Mouse (Mus musculus) heart, embryonic 11.5 days (tissue): Measurements from ENCODE around the gene Glrp1. TPM values are rescaled to one million over a fixed set of nuclear protein-coding genes. Genes with fewer than 3 reads are reported as not detected.

Experiments
- ATAC-seq: fragments of 200-750 bp; cut with Nextera tagmentation; replicated peaks from 2 replicates; pipeline ENCODE4 v1.8.0; 2017; ENCODE audit warnings: moderate library complexity; ENCODE audit not compliant: insufficient number of reproducible peaks, low FRiP score, low TSS enrichment
- H3K27ac ChIP-seq: fragments of 300-500 bp; sonication (generic); 2 replicates; pipeline ENCODE4 v1.5.1; 2014; ENCODE audit warnings: mild to moderate bottlenecking, low read depth, low read length
- H3K27me3 ChIP-seq: fragments of 300-500 bp; sonication (generic); 2 replicates; pipeline ENCODE4 v1.6.1; 2014; ENCODE audit warnings: mild to moderate bottlenecking, low read length, mixed read lengths; ENCODE audit not compliant: control insufficient read depth, insufficient read depth
- H3K36me3 ChIP-seq: fragments of 300-500 bp; sonication (generic); 2 replicates; pipeline ENCODE4 v1.6.1; 2014; ENCODE audit warnings: mild to moderate bottlenecking, low read length, moderate library complexity, mixed read lengths; ENCODE audit not compliant: control insufficient read depth, insufficient read depth
- H3K4me1 ChIP-seq: fragments of 300-500 bp; sonication (generic); 2 replicates; pipeline ENCODE4 v1.6.1; 2014; ENCODE audit warnings: low read length; ENCODE audit not compliant: control insufficient read depth, insufficient read depth
- H3K4me2 ChIP-seq: fragments of 300-500 bp; sonication (generic); 2 replicates; pipeline ENCODE4 v1.6.1; 2014; ENCODE audit warnings: mild to moderate bottlenecking, moderate library complexity
- H3K4me3 ChIP-seq: fragments of 300-500 bp; sonication (generic); 2 replicates; pipeline ENCODE4 v1.5.1; 2014; ENCODE audit warnings: low read depth, low read length
- H3K9ac ChIP-seq: fragments of 300-500 bp; sonication (generic); 2 replicates; pipeline ENCODE4 v1.6.1; 2014; ENCODE audit warnings: mild to moderate bottlenecking, low read depth, low read length, moderate library complexity
- H3K9me3 ChIP-seq: fragments of 300-500 bp; sonication (generic); replicated peaks from 2 replicates; pipeline ENCODE4 v1.6.1; 2016; ENCODE audit warnings: low read length; ENCODE audit not compliant: control insufficient read depth
- WGBS: fragments of 180-500 bp; shearing (Covaris S2); extraction: QIAGEN DNeasy Blood & Tissue Kit; methylation state at CpG from one replicate; pipeline ENCODE4 v1.1.7; 2014; ENCODE audit not compliant: insufficient replicate concordance; 5-methylcytosine and 5-hydroxymethylcytosine counted together
- polyA plus RNA-seq: library from polyadenylated mRNA; unstranded; fragments of >200 nt; fragmentation: Nextera tagmentation; extraction: Ambion mirVana; gene quantifications from 2 replicates; pipeline ENCODE4 v1.2.1, GENCODE M21; 2014

Glrp1 gene
- polyA plus RNA-seq, 1 experiment from 2014 or later: 0.10 TPM

DNA sequence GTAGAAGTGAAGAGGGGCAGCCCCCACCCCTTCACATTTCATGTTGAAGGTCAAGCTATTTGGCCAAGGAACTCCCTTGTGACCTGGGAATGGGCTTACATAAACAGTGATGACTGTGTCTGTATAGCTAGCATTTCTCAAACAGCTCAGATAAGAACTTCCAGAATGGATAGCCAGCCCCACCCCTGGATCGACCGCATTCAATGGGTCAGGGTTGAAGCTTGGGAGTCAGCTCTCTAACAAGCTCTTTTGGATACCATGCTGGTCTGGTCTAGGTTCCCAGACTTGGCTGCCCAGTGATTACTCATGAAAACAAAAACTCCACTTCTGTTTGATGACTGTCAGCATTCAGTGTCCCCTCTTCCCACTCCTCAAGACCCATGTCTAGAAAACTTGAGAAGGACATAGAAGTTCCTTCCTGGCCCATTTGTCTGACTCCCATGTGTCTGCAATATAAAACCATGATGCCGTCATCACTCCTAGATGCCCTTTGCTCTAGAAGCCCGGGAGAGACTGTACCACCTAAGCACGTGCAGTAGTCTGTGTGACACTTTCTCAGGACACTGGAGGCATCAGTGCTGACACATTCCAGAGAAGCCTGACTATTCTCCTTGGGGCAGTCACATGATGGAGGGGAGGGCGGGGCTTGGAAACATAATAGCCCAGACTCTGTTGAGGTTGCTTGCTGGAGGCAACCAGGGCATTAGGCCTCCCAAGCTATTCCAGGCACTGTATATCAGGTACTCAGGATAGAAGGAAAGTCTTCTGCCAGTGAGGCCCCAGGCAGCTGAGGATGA, 45.6 kb downstream of the Glrp1 start:
- Histone ChIP-seq H3K27me3 (no peaks in the 10 kb centered on the region), H3K36me3 (no peaks in the 10 kb centered on the region), H3K27ac (no peak overlapping the region), H3K9me3 (no peaks in the 10 kb centered on the region), H3K4me1 (peaks cover 9% of the 10 kb centered on the region; the same call in 1 of the 2 replicates), H3K9ac (no peak overlapping the region), H3K4me2 (no peak overlapping the region), H3K4me3 (no peak overlapping the region)
- 49% methylated on average over 6 of the region's 6 CpGs for WGBS
- no peak for ATAC-seq

DNA sequence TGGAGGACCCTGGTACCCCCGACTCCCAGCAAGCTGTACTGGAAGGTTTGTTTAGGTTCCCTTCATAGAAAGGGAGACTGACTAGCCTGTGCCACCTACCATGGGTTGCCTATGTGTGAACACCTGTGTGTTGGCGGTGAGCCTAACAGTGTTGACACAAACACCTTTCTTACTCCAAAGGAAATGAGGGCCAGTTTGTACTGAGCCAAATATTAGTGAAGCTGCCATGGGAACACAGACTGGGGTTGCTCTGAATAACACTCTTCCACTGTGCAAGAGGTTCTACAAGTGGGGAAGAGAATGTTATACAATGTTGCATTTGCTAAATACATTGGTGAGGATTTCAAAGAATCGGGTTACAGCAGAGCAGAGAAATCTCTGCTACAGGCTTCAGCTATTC, 46.6 kb downstream of the Glrp1 start:
- no peak overlapping the region for H3K27ac ChIP-seq
- H3K9me3 ChIP-seq: no peaks in the 10 kb centered on the region
- H3K4me3 ChIP-seq: no peak overlapping the region
- 79% methylated on average over 3 of the region's 3 CpGs for WGBS
- no peaks in the 10 kb centered on the region for H3K36me3 ChIP-seq
- H3K4me1 ChIP-seq: peaks cover 9% of the 10 kb centered on the region; the same call in 1 of the 2 replicates
- ATAC-seq: no peak
- no peak overlapping the region for H3K4me2 ChIP-seq
- no peak overlapping the region for H3K9ac ChIP-seq
- H3K27me3 ChIP-seq: no peaks in the 10 kb centered on the region

DNA sequence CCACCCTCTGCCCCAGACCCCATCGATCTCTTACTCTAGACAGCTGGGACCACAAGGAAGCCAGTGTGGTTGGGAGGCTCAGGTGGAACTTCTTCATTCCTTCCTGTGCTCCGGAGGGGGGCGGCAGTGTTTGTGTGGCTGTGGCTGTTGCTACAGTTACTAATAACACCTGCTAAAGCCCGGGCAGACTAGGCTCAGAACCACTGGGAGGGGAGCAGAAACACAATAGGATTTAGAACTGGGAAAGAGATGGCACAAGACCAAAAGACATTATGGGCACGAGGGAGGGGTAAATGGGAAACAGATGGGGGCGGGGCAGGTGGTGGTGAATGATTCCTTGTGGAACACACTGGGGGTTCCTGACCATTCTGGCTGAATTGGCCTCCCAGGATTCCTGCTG, 47.4 kb downstream of the Glrp1 start:
- Histone ChIP-seq H3K36me3 (no peaks in the 10 kb centered on the region), H3K4me3 (no peak overlapping the region), H3K9me3 (no peaks in the 10 kb centered on the region), H3K27ac (no peak overlapping the region), H3K9ac (no peak overlapping the region), H3K4me1 (peaks cover 9% of the 10 kb centered on the region; the same call in 1 of the 2 replicates), H3K4me2 (no peak overlapping the region), H3K27me3 (no peaks in the 10 kb centered on the region)
- ATAC-seq: no peak
- WGBS: 53% methylated on average over 6 of the region's 6 CpGs

DNA sequence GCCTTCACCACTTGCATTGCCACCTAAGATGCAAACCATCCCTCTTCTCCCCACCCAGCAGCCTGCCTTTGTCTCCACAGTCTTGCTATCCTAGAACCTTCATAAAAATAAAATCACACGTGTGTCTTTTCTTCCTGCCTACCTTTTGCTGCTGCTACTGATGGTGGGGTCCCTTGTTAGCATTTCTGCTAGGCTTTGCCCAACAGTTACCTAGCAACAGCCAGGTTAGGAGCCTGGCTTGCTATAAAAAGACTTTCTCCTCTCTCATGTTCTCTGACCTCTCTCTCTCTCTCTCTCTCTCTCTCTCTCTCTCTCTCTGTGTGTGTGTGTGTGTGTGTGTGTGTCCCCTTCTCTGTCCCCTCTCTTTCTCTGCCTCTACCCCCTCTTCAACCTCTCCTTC, 48.8 kb downstream of the Glrp1 start:
- Histone ChIP-seq H3K27ac (no peak overlapping the region), H3K36me3 (no peaks in the 10 kb centered on the region), H3K4me3 (no peak overlapping the region), H3K9me3 (no peaks in the 10 kb centered on the region), H3K9ac (no peak overlapping the region), H3K27me3 (no peaks in the 10 kb centered on the region), H3K4me2 (no peak overlapping the region), H3K4me1 (peaks cover 9% of the 10 kb centered on the region; the same call in 1 of the 2 replicates)
- 18% methylated on average over 1 of the region's 1 CpGs for WGBS
- no peak for ATAC-seq

GRCm38 (mm10) chr1:88459655-88460054, 50.2 kb downstream of the Glrp1 start:
- no peak overlapping the region for H3K27ac ChIP-seq
- no peaks in the 10 kb centered on the region for H3K27me3 ChIP-seq
- 81% methylated on average over 5 of the region's 5 CpGs for WGBS
- H3K4me2 ChIP-seq: no peak overlapping the region
- peaks cover 9% of the 10 kb centered on the region; the same call in 1 of the 2 replicates for H3K4me1 ChIP-seq
- no peak overlapping the region for H3K9ac ChIP-seq
- ATAC-seq: no peak
- no peaks in the 10 kb centered on the region for H3K9me3 ChIP-seq
- H3K36me3 ChIP-seq: no peaks in the 10 kb centered on the region
- no peak overlapping the region for H3K4me3 ChIP-seq

DNA sequence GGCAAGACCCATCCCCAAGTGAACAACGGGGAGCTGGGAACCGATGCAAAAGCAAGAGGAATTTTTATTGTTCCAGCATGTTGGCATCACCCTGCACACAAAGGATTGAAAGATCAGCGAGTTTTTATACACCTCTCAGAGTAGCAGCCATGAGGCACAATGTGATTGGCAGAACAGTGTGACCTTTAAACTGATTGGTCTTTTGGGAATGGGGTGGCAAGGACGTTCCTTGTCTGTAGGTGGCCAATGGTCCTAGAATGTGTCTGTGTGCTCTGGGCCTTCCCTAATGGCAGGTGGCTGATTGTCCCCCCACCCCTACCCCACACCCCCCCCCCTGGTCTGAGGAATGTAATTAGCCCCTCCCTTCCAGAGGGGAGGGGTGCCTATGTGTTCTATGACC, 50.7 kb downstream of the Glrp1 start:
- no peak overlapping the region for H3K9ac ChIP-seq
- ATAC-seq: no peak
- no peaks in the 10 kb centered on the region for H3K36me3 ChIP-seq
- no peaks in the 10 kb centered on the region for H3K9me3 ChIP-seq
- H3K4me2 ChIP-seq: no peak overlapping the region
- no peak overlapping the region for H3K4me3 ChIP-seq
- 85% methylated on average over 4 of the region's 4 CpGs for WGBS
- H3K4me1 ChIP-seq: peaks cover 4% of the 10 kb centered on the region; the same call in 1 of the 2 replicates
- no peaks in the 10 kb centered on the region for H3K27me3 ChIP-seq
- no peak overlapping the region for H3K27ac ChIP-seq

DNA sequence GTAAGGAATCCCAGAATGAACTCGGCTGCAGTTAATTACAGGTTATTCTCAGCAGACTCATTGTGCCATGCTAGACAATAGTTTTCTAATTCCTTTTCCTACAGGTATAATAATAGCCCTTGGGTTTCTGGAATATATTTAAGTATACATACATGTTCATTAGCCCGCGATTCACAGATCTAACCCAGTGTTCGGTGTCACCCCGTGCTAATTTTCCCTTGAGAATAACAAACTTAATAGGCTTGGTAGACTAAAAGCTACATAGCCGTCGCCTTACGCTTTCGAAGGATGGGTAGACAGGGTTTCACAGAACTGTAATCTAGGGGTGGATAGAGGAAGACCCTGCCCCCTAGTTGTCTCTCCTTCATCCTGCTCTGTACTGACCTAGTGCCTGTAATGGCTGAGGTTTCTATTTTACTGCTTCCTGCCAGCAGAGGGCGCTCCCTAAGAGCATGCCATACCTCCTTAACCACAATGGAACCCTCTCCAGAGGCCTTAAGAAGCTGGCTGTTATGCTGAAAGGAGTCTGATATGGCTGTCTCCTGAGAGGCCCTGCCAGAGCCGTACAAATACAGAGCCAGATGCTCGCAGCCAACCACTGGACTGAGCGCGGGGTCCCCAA, 53.3 kb downstream of the Glrp1 start:
- H3K4me1 ChIP-seq: no peaks in the 10 kb centered on the region
- no peak overlapping the region for H3K27ac ChIP-seq
- 0 out of 2 replicates have a peak, but pooled peaks have one; percentile 10 for ATAC-seq
- no peaks in the 10 kb centered on the region for H3K36me3 ChIP-seq
- H3K4me2 ChIP-seq: no peak overlapping the region
- no peak overlapping the region for H3K4me3 ChIP-seq
- no peaks in the 10 kb centered on the region for H3K9me3 ChIP-seq
- no peaks in the 10 kb centered on the region for H3K27me3 ChIP-seq
- 56% methylated on average over 14 of the region's 14 CpGs for WGBS
- no peak overlapping the region for H3K9ac ChIP-seq

GRCm38 (mm10) chr1:88455761-88456160, 54.1 kb downstream of the Glrp1 start:
- WGBS: 57% methylated on average over 3 of the region's 3 CpGs
- H3K36me3 ChIP-seq: no peaks in the 10 kb centered on the region
- no peaks in the 10 kb centered on the region for H3K27me3 ChIP-seq
- no peak overlapping the region for H3K9ac ChIP-seq
- H3K9me3 ChIP-seq: no peaks in the 10 kb centered on the region
- no peaks in the 10 kb centered on the region for H3K4me1 ChIP-seq
- H3K4me3 ChIP-seq: no peak overlapping the region
- H3K27ac ChIP-seq: no peak overlapping the region
- no peak for ATAC-seq
- H3K4me2 ChIP-seq: no peak overlapping the region
